Mouse (Mus musculus) cerebellum, adult 2 months (tissue): ENCODE measurements around the gene Atad1. TPM values are rescaled to one million over a fixed set of nuclear protein-coding genes. Genes with fewer than 3 reads are reported as not detected.
"Not testable (repeated sequence)": the region's sequence is repeated elsewhere in the genome, so short reads cannot be mapped to it uniquely, and the experiment has no call there.

Experiments
- DNase-seq, 2 experiments: peaks; one replicate each; pipeline ENCODE4 v3.0.0; 2021
- H3K27ac ChIP-seq: fragments of 200-500 bp; 2 replicates; pipeline ENCODE4 v1.5.1; 2012; ENCODE audit warnings: low read length, control low read depth, inconsistent platforms; ENCODE audit not compliant: insufficient read depth
- H3K27me3 ChIP-seq: fragments of 200-500 bp; 2 replicates; pipeline ENCODE4 v1.6.1; 2012; ENCODE audit warnings: inconsistent platforms, mild to moderate bottlenecking, low read length, moderate library complexity; ENCODE audit not compliant: control insufficient read depth, insufficient read depth
- H3K4me1 ChIP-seq: fragments of 200-500 bp; 2 replicates; pipeline ENCODE4 v1.6.1; 2011; ENCODE audit warnings: low read length; ENCODE audit not compliant: control insufficient read depth, insufficient read depth
- H3K4me3 ChIP-seq: fragments of 200-500 bp; replicated peaks from 2 replicates; pipeline ENCODE3; 2011; ENCODE audit warnings: mild to moderate bottlenecking, low read depth, low read length, control low read depth; ENCODE audit not compliant: insufficient read depth
- CTCF ChIP-seq: fragments of 200-500 bp; IDR thresholded peaks from 2 replicates; pipeline ENCODE4 v1.5.1; 2011; ENCODE audit warnings: low read depth, mild to moderate bottlenecking, control low read depth, low read length, moderate library complexity, borderline replicate concordance; ENCODE audit not compliant: insufficient read depth
- POLR2A ChIP-seq: fragments of 200-500 bp; IDR thresholded peaks from 2 replicates; pipeline ENCODE4 v1.6.1; 2011; ENCODE audit warnings: low read length, control low read depth, borderline replicate concordance; ENCODE audit not compliant: insufficient read depth
- WGBS: fragments of 180-500 bp; shearing (Covaris S2); methylation state at CpG from one replicate; pipeline ENCODE4 v1.1.7; 2018; 5-methylcytosine and 5-hydroxymethylcytosine counted together
- polyA plus RNA-seq: library from polyadenylated mRNA; depleted of rRNA; stranded (reverse); fragments of >200 nt; gene quantifications from 2 replicates; pipeline ENCODE4 v1.2.3, GENCODE M21; 2012

Gene Atad1
- polyA plus RNA-seq, 1 experiment, result 77.2 TPM

DNA sequence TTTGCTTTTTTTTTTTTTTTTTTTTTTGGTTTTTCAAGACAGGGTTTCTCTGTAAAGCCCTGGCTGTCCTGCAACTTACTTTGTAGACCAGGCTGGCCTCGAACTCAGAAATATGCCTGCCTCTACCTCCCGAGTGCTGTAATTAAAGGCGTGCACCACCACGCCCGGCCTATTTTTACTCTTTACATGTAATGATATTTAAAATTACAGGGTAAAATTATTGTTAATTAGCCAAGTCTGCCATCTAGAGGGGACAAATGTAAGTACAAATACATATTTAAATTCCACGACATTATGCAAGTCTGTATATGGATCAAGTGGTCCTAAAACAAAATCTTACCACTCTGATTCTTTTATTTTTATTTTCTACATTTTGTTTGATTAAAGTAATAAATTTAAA, 49.9 kb downstream of the Atad1 start:
- Histone ChIP-seq H3K4me3 (no peak overlapping the region), H3K27ac (no peak overlapping the region), H3K27me3 (no peaks in the 10 kb centered on the region), H3K4me1 (no peaks in the 10 kb centered on the region)
- no peak for DNase-seq
- 41% methylated on average over 6 of the region's 6 CpGs for WGBS
- no peak for TF ChIP-seq POLR2A
- TF ChIP-seq CTCF, result 0 out of 2 replicates have a peak, but pooled peaks have one; percentile 7

- H3K27me3 ChIP-seq, H3K27ac ChIP-seq, H3K4me3 ChIP-seq, DNase-seq, H3K4me1 ChIP-seq: not testable (repeated sequence)
- WGBS, result 85% methylated on average over 3 of the region's 3 CpGs
Observed at GRCm38 (mm10) chr19:32688227-32688626, 51.4 kb downstream of the Atad1 start.

DNA sequence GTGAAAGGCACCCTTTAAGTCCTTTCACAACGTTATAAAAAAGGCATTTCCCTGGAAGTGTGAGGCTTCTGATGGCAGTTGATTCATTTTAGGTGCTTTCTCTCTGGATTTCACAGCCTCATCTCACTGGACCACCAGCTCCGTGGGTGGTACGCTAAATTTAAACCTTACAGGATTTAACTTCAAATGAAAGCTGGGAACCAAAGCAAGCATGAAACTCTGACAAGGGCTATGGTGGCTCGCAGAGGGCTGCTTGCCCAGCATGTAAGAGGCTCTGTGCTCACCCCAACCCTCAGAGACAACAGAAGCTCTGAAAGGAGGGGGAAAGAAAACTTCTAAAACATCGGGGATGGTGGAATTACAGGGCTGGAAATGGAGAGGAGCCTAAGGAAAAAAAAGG, 51.9 kb downstream of the Atad1 start:
- no peak for TF ChIP-seq CTCF
- TF ChIP-seq POLR2A, result no peak
- 87% methylated on average over 5 of the region's 5 CpGs for WGBS
- H3K27me3 ChIP-seq, result no peaks in the 10 kb centered on the region
- no peak overlapping the region for H3K27ac ChIP-seq
- no peak for DNase-seq
- H3K4me3 ChIP-seq, result no peak overlapping the region
- no peaks in the 10 kb centered on the region for H3K4me1 ChIP-seq

DNA sequence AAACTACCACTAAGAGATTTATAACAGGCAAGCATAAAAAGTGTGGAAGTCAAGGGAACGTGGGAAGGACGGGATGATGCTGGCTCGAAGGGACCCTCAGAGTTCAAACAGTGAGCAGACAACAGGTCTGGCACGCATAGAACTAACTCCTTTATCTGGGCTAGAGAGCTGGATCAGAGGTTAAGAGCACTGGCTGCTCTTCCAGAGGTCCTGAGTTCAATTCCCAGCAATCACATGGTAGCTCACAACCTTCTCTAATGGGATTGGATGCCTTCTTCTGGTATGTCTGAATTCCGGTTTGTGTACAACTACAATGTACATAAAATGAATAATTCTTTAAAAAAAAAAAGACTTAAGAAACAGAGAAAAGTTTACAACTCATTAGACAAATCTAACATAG, 56.5 kb downstream of the Atad1 start:
- DNase-seq, result no peak
- TF ChIP-seq POLR2A, result no peak
- no peaks in the 10 kb centered on the region for H3K27me3 ChIP-seq
- H3K27ac ChIP-seq, result no peak overlapping the region
- no peaks in the 10 kb centered on the region for H3K4me1 ChIP-seq
- WGBS, result 89% methylated on average over 5 of the region's 5 CpGs
- no peak overlapping the region for H3K4me3 ChIP-seq

DNA sequence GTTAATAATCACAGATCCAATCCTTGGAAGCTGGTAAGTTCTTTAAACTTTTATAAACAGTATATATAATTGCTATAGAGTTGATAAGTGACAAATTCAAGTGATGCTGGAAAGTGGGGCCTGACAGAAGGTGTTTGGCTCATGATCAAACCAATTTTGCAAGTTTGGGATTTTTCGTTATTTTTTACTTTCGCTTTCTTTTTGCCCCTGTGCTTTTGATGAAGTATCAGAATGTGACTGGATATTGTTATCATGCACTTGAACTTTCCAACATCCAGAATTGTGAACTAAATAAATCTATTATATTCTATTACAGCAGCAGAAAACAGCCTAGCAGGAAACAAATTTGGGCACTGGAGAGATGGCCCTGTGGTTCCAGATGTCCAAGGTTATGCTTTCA, 58.7 kb downstream of the Atad1 start:
- Histone ChIP-seq H3K4me1 (no peaks in the 10 kb centered on the region), H3K4me3 (no peak overlapping the region), H3K27ac (no peak overlapping the region), H3K27me3 (no peaks in the 10 kb centered on the region)
- DNase-seq, result no peak
- WGBS, result 83% methylated on average over 2 of the region's 2 CpGs
- no peak for TF ChIP-seq CTCF
- no peak for TF ChIP-seq POLR2A

GRCm38 (mm10) chr19:32675766-32676165, 63.8 kb downstream of the Atad1 start:
- 96% methylated on average over 3 of the region's 3 CpGs for WGBS

DNA sequence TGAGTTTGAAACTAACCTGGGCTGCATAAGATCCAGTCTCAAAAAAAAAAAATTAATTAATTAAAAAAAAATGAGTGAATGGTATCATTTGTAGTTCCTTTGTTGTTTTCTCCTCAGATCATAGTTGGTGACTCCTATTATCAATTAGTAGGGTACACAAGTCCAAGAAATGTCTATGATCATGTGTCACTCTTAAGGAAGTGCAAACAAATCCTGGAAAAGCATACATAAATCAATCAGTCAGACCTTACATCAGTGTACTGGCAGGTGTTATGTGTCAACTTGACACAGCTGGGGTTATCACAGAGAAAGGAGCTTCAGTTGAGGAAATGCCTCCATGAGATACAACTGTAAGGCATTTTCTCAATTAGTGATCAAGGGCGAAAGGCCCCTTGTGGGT, 71.8 kb downstream of the Atad1 start:
- not testable (repeated sequence) for H3K4me1 ChIP-seq, DNase-seq, H3K27me3 ChIP-seq, H3K4me3 ChIP-seq, H3K27ac ChIP-seq
- 96% methylated on average over 1 of the region's 1 CpGs for WGBS

More at GRCm38 (mm10) chr19:32675766-32676165, 63.8 kb downstream of the Atad1 start:
- Histone ChIP-seq H3K27ac (no peak overlapping the region), H3K27me3 (no peaks in the 10 kb centered on the region), H3K4me1 (no peaks in the 10 kb centered on the region), H3K4me3 (no peak overlapping the region)
- no peak for TF ChIP-seq CTCF
- no peak for TF ChIP-seq POLR2A
- no peak for DNase-seq

DNA sequence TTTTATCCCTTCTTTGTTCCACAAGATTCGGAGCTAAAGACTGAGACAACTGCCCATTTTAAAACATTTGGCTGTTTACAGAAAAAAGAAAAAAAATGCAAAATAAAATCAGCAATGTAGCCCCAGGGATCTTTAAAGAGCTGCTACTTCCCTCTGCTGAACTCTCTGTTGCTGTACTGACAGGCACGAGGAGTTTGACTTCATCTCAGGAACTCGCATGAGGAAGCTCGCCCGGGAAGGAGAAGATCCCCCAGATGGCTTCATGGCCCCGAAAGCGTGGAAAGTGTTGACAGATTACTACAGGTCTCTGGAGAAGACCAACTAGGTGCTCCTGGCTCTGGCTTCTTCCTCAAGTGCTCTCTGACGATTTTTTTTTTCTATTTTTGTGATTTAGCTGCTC, 74.3 kb downstream of the Atad1 start:
- WGBS, result 83% methylated on average over 8 of the region's 8 CpGs
- H3K4me3 ChIP-seq, result no peak overlapping the region
- TF ChIP-seq POLR2A, result no peak
- TF ChIP-seq CTCF, result no peak
- no peaks in the 10 kb centered on the region for H3K4me1 ChIP-seq
- no peak for DNase-seq
- H3K27ac ChIP-seq, result no peak overlapping the region
- no peaks in the 10 kb centered on the region for H3K27me3 ChIP-seq

DNA sequence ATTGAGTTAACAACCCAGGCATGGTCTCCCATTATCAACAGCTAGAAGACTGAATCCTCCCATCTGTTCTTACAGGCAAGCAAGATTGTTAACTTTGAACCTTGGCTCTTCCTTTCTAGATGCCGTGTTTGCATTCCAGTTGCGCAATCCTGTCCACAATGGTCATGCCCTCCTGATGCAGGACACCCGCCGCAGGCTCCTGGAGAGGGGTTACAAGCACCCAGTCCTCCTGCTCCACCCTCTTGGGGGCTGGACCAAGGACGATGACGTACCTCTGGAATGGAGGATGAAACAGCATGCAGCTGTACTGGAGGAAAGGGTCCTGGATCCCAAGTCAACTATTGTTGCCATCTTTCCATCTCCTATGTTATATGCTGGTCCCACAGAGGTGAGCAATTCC, 76.7 kb downstream of the Atad1 start:
- Histone ChIP-seq H3K4me1 (no peaks in the 10 kb centered on the region), H3K27ac (no peak overlapping the region), H3K4me3 (no peak overlapping the region), H3K27me3 (no peaks in the 10 kb centered on the region)
- no peak for TF ChIP-seq CTCF
- 87% methylated on average over 6 of the region's 6 CpGs for whole genome bisulfite sequencing
- DNase-seq, result no peak
